Mouse (Mus musculus) thymus, postnatal 10 days (tissue): ENCODE measurements around the gene Ermap.

Experiments
- DNase-seq, 2 experiments: peaks; one replicate each; pipeline ENCODE4 v3.0.0; 2021; ENCODE audit warnings: low spot score in 2 of 2

Gene Ermap

DNA sequence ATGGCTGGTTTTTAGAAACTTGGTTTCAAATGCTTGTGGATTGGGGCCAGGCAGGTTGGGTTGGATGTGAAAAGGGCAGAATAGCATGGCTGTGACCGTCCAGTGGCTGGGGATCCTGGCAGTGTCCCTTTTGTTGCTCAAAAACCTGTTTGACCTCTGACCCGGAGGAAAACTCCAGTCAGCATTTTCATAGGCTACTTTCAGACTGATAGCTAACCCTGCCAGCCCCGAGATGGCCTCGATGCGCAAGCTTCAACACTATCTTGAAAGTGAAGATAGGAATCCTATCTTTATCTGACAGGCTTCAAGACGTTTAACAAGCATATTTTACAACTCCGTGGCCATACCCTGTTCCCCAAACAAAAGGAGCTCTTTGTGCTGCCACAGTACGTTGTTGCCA lies 52.5 kb downstream of the Ermap start:
- no peak for DNase-seq

DNA sequence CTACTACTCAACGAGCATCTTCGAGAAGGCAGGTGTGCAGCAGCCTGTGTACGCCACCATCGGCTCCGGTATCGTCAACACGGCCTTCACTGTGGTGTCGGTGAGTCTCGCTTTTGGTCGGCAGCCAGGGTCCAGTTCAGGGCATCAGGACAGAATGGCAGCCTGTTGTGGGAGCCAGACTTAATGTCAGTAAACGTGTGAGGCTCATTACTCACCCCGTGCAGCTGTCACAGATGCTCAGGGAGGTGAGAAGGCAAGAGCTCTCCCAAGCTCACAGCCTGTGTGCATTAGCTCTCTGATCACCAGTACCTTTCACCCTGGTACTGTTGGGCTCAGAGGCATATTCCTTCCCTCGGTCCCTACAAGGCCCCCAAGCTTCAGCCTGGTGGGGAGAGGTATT lies 56.0 kb downstream of the Ermap start:
- DNase-seq, result no peak

DNA sequence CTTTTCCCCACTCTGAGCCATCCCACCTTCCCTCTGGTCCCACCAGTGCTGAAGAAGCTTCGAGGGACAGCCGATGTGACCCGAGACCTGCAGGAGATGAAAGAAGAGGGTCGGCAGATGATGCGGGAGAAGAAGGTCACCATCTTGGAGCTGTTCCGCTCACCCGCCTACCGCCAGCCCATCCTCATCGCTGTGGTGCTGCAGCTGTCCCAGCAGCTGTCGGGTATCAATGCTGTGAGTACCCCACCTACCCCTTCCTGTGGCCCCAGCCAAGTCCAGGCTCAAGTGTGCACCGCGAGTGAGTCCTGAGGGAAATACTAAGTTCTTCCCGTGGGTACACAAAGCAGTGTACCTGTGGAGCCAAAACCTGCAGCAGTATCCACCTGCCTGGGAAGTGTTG lies 56.5 kb downstream of the Ermap start:
- DNase-seq, result no peak

DNA sequence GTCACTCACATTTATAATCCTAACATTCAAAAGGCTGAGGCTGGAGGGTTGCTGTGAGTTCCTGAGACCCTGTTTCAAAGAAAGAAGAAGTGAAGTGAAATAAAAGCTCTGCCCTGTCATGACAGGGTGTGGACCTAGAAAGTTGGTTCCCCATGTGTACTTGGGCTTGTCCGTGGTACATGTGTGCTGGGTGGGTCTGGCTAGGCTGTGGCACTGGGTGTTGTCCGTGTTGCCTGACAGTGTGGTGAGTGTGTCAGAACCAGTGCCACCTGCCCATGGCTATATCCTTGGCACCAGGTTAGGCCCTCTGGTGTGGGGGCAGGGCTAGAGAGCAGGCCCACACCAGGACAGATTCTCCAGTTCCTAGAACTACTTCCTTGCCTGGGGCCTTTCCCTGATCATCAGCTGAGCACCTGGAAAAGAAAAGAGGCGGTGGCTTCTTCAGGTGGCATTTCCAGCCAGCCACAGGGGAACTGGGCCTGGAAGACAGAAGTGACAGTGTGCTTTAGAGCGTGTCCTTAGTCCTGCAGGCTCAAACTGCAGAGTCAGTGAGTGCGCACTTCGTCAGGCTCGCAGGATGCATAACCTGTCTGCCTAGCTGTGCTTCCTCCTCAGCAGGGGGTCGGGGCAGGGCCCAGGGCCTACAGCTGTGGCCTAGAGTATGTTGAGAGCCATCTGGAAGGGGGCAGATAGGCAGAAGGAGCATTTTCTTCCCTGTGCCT lies 58.5 kb downstream of the Ermap start:
- DNase-seq, result no peak

DNA sequence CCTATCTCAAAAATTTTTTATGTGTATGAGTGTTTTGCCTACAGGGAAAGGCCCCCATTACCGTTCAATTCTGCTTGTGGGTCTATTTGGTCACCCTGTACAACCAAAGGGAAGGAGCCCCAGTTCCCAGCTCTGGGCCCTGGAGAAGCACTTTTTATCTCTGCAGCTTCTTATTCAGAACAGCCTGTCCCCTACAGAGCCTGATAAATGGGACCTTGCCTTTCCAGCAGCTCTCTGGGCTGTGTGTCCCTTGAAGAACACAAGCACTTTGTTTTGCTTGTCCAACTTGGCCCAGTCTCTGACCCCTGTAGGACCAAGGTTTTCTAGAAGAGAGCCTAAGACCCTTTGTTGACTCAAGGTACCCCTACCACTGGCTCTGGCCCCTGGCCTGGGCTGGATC lies 60.7 kb downstream of the Ermap start:
- DNase-seq, result no peak

DNA sequence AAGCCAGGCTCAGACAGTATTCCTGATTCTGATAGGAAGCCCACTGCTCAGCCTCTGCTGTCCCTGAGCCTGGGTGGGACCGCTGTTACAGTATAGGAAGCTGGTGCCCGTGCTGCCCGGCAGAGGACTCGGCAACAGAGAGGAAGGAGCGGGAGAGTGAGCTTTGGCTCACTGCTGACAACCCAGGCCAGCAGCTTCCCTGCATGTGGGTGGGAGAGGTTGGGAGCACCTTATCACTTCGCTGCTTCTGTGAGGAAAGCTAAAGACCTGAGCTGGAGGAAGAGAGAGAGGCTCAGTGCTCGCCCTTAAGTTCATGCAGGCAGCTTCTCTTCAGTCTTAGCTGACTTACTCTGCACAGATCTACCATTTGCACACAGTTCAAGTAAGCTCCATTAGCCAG lies 61.3 kb downstream of the Ermap start:
- no peak for DNase-seq

DNA sequence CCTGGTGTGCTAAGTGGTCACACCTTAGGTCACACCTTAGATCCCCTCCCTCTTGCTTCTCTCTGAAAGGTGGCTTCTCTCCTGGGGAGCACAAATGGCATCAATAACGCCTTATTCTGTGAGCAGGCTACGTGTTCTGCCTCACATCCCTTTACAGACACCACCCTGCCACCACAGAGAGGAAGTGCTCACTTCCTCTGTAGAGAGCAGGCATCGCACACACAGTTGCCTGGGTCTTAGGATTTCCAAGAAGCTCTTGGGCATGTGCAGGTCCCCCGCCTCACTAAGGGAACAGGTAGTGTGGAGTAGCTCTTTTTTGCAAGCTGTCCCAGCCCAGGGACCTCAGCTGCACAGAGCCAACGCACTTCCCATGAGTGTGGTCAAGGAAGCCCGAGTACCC lies 62.6 kb downstream of the Ermap start:
- DNase-seq, result peak; percentile 31 to 59

DNA sequence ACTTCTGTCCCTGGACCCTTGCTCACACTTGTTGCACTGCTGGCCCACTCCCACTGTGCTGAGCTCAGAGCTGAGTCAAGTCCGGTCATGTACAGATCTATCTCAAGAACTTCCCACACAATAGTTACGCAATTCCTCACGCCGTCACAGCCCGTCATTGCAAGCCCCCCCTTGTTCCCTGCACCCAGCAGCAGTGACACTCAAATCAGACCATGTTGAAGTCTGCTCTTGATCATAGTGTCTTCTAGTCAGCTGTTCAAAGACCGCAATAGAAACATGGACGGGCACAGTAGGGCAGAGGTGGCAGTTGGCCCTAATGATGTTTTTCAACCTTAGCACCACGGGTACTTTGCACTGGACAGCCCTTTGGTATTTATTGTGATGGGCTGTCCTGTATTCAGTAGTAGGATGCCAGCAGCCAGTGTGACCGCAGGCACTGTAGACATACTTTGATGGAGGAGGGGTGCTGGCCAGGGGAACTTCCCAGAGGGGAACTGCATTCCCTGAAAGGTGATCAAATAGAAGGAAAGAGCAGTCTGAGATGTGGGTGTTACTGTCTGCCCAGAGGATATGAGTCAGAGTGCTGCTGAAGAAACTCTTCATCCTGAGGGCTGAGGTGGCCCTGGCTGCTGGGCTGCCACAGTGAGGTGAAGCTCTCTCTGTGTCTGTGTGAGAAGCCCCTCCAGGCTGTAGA lies 64.1 kb downstream of the Ermap start:
- DNase-seq, result no peak
